Mouse (Mus musculus): ENCODE measurements around the gene Rtkn.

Rtkn gene

DNA sequence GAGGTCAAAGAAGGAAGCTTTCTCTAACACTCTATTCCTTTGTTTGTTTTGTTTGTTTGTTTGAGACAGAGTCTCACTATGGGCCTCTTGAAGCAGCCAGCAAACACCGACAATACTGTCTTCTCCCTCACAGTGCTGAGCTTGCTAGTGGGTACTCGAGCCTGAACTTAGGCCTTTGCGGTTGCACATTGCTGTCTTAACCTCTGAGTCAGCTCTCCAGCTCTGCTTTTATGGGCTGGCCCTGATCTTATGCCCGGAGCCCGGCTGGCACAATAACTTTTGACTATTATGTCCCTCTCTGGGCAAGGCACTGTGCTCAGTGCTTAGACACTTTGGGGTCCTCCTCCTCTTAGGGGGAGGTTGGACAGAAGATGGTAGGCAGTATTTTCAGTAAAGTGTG lies 34.6 kb downstream of the Rtkn start:
- DNase-seq (ENCODE audit: extremely low read depth, insufficient read length, low spot score), result peak; percentile 65

DNA sequence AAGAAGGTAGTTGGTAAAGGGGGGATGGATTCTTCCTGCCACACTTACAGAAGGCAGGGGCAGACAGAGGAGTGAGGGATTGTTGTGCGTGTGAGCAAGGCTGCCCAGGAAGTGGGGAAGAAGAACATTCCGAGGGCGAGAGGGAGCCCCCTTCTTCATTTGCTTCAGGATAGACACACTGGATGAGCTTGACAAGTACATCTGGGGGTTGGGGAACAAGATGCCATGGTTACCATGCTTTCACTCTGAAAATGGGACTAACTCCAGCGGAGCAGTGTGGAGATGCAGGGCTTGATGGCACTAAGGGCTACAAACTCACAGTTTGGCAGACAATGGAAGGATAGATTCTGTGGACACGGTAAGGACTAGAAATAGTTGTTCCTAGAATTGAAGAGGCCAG lies 35.8 kb downstream of the Rtkn start:
- no peak for DNase-seq (ENCODE audit: extremely low read depth, insufficient read length, low spot score)

DNA sequence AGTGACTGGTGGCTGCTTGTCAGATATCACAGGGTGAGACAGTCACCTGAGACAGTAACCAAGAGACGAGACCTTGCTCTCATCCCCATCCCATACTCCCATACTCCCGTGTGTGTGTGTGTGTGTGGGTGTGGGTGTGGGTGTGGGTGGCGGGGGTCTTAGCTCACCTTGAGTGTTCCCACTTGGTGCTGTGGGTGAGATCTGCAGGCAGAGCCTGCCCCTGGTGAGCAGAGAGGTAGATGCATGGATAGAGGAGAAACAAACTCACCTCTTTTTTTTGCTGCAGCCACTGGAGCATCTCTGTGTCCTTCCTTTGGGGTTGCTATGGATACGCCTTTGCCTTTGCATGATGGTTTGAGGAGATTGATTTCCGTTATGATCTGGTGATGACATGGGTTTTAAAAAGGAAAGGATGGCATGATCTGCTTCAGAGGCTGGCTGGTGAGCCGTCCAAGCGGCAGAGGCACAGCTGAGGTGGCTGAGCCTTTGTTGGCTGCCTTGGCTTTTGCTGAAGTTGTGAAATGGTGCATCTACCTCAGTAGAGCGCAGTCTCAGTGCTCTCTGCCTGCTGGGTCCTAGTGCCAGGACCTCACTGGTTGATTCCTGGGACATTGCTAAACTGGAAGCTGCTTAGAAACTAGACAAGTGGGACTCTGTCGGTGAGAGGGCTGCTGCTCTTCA lies 37.1 kb downstream of the Rtkn start:
- no peak for DNase-seq (ENCODE audit: extremely low read depth, insufficient read length, low spot score)

DNA sequence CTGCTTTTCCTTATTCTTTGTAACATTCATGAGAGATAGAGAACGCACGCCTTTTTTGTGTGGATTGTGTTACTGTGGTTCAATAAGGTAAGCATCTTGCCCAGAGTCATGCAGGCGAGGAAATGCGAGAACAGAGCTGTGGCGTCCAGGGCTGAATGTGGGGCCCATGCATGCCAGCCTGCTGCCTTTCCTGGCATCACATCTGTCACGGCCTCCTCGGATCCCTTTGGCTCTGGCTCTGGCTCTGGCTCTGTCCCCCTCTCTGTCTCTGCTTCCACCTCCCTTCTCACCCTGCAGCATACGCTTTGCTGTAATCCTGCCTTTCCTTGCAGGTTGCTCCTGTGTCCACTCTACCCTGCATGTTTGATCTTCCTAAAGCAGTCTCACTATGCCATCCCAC lies 40.7 kb downstream of the Rtkn start:
- no peak for DNase-seq (ENCODE audit: extremely low read depth, insufficient read length, low spot score)

DNA sequence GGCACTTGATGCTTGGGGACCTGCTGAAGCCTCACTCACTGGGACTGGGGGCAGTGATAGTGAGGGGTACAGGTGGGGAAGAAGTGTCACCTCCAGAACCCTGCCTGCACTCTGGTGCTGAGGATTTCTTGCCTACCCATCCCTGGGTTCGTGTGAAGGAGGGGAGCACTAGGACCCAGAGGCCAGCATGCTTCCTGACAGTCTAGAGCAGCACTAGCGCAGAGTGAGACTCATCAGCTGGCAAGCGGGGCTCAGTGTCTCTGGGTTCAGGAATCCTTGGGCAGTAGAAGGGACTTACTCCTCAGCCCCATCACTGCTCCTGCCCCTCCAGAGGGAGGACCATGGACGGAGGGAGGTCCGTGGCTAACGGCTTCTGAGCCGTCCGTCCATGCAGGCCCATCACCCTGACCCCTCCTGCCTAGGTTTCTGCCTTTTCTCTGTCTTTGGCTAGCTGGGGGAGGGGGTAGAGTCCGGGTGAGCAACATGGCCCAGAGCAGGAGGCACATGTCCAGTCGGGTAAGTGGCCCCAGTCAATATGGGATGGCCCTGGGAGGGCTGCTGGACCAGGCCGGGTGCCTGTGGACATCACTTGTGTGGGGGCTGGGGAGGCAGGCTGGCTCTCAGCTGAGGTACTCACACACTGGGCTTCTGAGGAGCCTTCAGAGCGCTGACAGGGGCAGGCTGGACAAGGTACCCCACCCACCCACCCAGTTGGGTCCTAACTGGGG lies 44.3 kb downstream of the Rtkn start:
- DNase-seq (ENCODE audit: extremely low read depth, insufficient read length, low spot score), result no peak

DNA sequence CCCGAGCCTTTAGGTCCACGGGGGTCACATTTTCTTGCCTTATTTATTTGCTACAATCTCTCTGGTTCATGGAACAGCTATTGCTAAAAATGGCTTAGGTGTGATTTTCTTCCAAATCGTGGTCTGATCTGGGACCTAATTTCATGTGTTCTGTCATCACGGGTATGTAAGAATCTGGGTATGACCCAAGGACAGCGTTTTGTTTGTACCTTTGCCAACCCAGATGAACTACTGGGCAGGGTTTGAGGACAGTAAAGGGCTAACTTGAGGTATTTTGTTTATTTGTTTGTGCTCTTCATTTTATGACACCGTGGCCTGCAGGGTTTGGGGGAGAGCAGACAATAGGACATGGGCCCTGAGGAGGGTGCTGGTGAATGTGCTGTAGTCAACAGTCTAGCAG lies 45.3 kb downstream of the Rtkn start:
- no peak for DNase-seq (ENCODE audit: extremely low read depth, insufficient read length, low spot score)

DNA sequence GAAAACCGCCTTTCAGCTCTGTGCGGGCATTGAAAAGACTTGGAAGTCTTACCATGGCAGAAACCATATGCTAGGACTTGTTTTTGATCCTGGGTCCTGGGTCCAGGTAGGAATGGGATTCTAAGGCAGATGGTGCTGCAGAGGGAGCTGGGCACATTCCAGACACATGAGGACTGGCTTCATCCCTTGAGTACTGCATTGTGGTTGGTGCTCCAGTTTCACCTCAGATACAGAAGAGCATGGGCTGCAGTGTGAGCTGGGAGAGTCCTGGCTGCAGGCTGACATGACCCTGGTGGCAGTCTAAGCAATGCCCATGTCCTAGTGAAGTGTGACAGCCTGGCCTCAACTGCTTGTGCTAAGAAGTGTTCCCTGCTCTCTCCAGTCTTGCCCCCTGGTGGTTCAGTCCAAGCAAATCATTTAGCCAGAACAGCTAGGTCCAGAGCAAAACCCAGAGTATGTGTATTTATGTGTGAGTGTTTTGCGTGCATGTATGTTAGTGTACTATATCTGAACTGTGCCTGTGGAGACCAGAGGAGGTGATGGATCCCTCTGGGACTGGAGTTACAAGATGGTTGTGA lies 49.7 kb downstream of the Rtkn start:
- DNase-seq (ENCODE audit: extremely low read depth, insufficient read length, low spot score), result no peak

DNA sequence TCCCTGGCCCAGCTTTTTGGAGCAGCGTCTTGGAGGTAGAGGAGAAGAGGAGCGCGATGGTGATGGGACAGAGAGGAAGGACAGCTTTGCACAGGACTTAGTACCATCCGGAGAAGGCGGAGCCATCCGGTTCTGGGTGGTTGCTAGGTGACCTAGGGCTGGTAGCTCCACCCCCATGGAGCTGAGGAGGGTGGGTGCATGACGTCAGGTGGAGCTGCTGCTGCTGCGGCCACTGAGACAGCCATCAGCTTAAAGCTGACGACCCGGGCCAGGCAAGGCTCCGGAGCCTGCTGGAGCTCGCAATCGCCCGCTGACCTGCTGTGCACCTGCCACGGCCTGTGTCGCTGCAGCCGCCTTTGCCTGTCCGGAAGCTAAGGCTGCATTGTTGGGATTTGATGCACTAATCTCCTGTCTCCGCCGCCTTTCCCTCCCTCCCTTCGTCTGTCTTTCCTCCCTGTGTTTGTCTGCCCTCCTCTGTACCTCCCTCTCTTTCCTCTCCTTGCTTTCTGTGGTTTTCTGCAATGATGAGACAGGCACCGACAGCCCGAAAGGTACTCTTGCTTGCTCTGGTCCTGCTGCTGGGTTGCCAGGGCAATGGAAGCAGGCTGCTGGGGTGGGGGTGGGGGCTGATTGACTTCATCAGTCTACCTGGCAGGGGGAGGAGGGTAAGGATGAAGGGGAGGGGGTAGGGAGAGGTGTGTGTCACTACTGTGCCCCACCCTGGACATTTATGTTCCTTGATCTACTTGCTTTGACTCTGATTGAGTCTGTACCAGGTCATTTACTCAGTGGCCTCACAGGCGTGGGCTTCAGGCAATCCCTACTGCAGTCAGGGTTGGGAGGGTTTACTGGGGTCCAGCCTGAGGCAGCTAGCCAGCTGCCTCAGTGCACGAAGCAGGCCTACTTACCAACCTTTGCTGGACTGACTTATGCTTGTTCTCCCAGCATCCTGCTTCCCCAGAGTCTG lies 50.9 kb downstream of the Rtkn start:
- no peak for DNase-seq (ENCODE audit: extremely low read depth, insufficient read length, low spot score)

DNA sequence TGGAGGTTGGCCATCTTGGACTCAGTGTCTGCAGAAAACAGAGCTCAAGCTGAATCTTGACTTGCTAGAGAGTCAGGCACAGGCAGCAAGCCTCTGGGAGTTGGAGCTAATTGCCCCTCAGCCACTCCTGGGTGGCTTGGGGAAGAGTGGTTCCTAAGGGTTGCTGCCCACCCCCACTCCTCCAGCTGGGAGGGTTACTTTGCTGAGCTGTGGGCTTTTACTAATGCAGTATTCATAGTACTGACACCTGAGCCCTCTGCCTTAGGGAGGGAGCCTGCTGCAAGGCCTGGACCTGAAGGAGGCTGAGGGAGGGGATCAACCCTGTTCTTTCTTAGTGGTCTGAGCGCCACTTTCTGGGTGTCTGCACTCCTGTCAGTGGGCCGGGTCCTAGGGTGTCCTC lies 51.7 kb downstream of the Rtkn start:
- DNase-seq (ENCODE audit: extremely low read depth, insufficient read length, low spot score), result no peak

DNA sequence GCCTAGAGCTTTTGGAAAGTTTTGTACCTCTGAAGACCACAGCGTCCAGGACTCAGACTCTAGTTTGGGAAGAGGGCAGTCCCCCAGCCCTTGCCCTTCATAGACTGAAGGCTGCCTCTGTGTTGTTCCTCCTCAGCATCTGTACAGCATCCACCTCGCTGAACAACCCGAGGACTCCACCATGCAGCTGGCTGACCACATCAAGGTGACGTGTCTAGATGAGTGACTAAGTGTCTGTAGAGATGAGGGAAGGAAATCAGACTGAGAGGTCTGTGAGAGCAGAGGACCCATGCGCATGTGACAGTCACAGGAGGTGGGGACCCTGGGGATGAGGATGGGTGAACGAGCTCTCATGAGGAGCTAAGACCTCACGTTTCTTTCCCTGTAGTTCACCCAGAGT lies 58.3 kb downstream of the Rtkn start:
- DNase-seq (ENCODE audit: extremely low read depth, insufficient read length, low spot score), result no peak

DNA sequence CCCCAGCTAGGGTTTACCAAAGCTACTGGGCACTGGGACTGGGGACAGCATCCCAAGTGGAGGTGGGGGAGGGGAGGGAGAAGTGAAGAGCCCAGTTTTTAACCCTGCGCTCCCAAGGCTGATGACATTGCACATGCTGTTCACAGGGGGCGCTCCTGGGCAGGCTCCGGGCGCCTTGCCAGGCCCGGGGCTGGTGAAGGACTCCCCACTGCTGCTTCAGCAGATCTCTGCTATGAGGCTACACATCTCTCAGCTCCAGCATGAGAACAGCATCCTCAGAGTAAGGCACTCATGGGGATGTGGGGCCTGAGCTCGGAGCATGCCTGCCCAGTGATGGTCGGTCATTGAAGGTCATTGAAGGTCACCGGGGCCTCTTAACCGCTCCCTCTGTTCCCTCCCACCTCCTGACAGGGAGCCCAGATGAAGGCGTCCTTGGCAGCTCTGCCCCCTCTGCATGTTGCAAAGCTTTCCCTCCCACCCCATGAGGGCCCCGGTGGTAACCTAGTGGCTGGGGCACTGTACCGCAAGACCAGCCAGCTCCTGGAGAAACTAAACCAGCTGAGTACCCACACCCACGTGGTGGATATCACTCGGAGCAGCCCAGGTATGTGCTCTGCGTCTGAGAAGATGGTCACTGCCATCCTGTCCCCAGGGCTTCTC lies 62.2 kb downstream of the Rtkn start:
- DNase-seq (ENCODE audit: extremely low read depth, insufficient read length, low spot score), result no peak

All from 3134 (cell line).